Mouse (Mus musculus) frontal cortex, postnatal 36 days (tissue): ENCODE measurements around the gene Greb1.
A peak's percentile ranks its signal among the peaks of the same experiment; 100 is the strongest.
"Not testable (repeated sequence)": the region's sequence is repeated elsewhere in the genome, so short reads cannot be mapped to it uniquely, and the experiment has no call there.

Experiments used
- DNase-seq, 2 experiments: peaks; one replicate each; pipeline ENCODE4 v3.0.0; 2022; ENCODE audit warnings: low spot score in 2 of 2

Greb1 gene

DNA sequence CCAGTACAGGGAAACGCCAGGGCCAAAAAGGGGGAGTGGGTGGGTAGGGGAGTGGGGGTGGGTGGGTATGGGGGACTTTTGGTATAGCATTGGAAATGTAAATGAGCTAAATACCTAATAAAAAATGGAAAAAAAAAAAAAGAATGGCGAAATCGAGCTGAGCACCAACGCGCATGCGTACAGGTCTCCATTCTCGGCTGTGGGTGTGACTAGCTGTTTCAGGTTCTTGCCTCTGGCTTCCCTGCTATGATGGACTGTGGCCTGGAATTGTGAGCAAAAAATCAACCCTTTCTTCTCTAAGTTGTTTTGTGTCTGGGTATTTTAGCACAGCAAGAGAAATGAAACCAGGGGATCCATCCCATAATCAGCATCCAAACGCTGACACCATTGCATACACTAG is 105.4 kb downstream of the Greb1 start:
- DNase-seq: not testable (repeated sequence)

GRCm38 (mm10) chr12:16694783-16695182 is 105.9 kb downstream of the Greb1 start:
- no peak for DNase-seq

DNA sequence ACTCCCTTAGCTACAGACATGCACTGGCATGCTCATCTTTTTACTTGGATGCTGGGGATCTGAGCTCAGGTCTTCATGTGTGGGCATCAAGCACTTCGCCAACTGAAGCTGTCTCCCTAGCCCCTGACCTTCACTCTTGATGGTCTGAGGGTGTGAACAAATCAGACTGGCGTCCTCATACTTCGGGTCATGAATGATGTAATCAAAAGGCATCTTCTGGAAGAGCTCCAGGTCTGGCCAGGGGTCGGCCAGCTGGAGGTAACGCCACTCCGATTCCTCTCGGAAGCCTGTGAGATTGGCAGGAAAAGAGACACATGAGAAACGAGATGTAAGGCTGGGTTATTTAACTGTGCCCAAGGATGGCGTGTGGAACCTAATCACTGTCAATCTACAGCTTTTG is 110.1 kb downstream of the Greb1 start:
- no peak for DNase-seq

DNA sequence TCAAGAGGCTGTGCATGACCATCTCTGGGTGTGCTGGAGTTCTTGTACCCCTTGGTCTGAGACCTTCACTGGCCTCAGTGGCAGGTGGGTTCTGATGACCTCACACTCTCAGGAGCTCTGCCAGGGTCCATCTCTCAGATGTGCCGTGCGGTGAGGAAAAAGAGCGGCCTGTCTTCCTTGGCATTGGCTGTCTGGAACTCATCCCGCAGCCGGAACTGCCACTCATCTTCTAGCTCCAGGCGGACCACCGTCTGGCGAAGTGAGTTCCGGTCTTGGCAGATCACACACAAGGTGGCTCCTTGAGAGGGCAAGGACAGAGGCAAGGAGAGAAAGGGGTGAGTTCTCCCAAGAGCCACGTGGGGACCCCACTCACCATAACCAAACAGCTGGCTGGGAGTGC is 128.4 kb downstream of the Greb1 start:
- DNase-seq: no peak

DNA sequence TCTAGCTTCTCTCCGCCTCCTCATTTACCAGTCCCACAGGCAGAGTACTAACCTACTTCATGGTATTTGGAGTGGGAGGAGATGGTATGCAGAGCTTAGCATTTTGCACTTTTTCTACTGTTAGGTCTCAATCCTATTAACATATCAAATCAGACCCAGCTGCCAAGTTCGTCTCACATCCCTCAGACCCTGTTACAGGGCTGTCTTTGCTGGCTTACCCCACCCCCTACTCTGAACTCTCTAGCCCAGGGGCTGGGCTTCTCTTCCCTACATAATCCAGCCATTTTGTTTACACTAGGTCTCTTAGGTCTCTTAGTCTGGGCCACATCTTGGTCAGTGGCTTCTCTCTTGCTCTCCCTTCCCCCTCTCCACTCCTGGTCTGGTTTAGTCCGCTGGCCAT is 131.5 kb downstream of the Greb1 start:
- no peak for DNase-seq

DNA sequence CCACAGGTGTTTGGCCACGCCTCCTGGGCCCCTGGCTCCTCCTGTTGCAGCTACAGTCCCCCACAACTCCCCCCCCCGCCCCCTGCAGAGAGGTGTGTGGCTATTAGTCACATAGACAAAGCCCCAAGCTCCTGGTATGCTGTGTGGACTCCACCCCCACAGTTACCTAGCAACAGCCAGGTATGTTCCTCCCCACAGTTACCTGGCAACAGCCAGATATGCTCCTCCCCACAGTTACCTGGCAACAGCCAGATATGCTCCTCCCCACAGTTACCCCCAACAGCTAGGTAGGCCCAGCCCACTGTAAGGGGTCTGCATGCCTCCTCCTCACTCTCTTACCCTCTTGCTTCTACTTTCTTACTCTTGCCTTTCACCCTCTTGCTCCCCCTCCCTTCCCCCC is 135.7 kb downstream of the Greb1 start:
- no peak for DNase-seq

- peak; percentile 19 to 53 for DNase-seq
Observed at GRCm38 (mm10) chr12:16662955-16663585, 137.6 kb downstream of the Greb1 start.

DNA sequence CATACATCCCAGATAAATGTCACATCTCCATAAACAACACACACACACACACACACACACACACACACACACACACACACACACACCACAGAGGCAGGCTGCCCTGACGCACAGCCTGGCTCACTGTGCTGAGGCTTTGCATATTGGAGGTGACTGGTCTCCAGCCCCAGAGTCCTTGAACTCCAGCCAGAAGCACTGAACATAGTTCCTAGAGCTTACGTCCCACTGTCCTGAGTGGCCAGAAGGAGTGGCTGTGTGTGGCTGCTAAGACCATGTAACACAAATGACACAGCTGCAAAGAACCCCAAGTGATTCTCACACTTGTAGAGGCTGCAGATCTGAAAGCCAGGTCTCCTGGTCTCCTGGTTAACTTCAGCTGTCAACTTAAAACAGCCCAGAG is 138.8 kb downstream of the Greb1 start:
- no peak for DNase-seq

DNA sequence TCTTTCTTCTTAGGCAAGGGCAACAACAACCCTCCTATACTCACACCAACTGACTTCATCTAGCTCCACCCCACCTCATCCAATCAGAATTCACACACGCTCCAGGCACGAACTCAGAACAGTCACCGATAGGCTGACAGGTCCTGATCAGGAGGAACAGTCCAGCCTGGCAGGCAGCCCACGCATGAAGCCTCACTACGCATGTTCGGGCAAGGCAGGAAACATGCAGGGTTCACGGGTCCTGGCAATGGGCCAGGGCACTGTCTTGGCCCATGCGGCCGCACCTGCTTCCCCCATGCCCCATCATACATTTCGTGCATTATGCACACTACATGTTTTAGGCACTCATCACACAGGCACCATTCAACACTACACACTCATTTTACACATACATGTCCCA is 139.2 kb downstream of the Greb1 start:
- DNase-seq: no peak

DNA sequence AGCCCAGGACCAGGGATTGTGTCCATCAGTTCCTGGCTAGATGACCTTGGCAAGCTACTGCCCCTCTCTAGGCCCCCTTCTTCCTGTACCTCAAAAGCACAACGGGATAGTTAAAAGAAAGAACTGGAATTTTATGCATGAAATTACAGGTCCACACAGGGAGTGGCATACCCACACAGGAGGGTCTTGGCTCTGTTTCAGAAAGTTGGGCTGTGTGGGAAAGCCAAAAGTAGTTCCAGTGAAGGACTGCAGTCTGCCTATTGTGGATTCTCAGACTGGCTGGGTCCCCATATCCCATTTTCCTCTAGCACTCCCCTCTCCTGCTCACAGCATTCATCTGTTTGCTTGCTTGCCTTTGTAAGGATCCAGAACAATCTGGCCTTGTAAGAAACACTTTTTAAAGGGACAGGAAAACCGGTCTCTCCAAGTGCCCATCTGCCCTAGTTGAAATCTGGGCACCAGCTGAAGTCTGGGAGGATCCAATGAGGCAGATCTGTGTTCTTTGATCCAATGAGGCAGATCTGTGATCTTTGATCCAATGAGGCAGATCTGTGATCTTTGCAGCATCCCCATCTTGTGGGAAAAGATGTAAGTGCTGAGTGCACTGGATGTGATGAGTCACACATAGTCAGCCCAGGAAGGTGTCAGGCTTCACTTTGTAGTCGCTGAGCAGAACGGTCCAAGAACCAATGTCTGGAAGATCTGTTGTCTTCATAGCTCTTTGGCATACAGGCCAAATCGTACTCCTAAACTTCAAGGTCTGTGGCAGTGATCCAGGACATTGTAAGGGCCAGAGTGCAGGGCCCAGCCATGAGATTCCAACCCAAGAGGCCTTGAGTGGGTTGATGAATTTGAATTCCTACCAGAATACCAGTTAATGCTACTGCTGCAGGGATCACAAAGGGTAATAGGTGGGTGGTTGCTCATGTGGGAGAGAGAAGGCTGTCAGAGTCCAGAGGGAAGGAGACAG is 143.5 kb downstream of the Greb1 start:
- peak in 1 of 2 experiments; percentile 36 for DNase-seq

DNA sequence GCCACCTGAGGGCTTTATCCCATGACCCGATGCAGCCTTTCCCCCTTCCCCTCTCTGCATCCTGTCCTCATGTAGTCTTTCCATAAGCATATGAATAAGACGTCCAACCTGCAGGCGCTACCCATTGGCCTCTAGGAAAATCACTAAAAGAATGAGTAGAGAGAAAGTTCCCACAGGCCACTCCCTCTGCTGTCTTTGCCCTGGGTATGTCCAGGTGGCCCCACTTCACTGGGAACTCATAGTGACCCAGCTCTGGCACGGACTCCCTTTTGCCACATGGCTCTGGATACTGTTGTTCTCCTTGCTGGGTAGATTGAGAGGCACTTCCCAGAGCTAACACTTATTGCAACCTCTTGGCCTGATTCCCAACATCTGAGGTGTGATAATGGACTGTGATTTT is 145.1 kb downstream of the Greb1 start:
- no peak for DNase-seq

DNA sequence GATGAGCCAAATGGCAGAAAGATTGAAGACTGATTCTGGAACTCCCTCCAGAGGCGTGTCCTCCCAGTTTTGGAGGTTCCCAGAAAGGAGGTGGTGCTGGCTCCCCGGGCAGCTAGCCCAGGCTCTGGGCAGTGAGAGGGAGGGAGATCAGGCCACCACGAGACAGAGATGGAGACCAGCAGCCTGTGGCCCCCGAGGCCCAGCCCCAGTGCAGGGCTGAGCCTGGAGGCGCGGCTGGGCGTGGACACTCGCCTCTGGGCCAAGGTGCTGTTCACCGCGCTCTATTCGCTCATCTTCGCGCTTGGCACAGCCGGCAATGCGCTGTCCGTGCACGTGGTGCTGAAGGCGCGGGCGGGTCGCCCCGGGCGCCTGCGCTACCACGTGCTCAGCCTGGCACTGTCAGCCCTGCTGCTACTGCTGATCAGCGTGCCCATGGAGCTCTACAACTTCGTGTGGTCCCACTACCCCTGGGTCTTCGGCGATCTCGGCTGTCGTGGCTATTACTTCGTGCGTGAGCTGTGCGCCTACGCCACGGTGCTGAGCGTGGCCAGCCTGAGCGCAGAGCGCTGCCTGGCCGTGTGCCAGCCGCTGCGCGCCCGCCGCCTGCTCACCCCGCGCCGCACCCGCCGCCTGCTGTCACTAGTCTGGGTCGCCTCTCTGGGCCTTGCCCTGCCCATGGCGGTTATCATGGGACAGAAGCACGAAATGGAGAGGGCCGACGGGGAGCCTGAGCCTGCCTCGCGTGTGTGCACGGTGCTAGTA is 147.2 kb downstream of the Greb1 start, which contains the start of gene Ntsr2:
Ntsr2 (plus strand) TSS at position 51 of the 762 bp plus-strand sequence.
- DNase-seq: peak; percentile 68 to 72

DNA sequence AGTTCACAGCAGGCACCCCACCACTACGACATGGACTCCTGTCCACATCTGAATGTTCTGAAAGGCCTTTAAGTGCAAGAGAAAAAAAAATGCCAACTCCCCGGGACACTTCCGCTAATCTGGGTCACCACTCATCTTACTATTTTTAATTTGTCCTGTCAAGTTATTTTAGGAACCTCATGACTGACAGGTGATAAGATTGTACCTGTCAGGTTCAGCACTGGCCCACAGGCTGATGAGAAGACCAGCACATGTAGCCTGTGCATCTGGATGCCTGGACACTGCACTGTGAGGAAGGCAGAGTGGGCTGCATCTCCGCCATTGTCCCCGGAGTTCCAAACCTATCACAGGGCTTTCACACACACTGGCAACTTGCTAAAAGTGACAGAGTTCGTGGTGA is 150.9 kb downstream of the Greb1 start:
- no peak for DNase-seq

DNA sequence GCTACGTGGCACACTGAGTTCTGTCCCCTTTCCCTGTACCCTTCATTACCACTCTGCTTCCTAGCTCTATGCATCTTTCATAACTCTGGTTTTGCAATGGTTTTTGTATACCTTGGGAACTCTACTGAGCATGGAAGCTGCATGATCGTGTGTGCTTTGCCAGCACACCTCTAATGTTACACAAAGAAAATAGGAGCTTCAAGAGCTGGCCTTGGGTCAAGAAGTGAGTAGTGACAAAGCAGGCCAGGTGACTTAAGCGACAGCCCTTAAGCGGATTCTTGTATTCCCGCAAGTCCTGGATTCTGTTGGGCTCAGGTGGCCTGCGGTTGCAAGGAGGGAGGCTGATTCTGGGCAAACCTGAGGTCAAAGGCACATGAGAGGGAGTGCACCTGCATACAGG is 152.4 kb downstream of the Greb1 start:
- DNase-seq: no peak

GRCm38 (mm10) chr12:16646780-16647409 is 153.8 kb downstream of the Greb1 start:
- DNase-seq: no peak

DNA sequence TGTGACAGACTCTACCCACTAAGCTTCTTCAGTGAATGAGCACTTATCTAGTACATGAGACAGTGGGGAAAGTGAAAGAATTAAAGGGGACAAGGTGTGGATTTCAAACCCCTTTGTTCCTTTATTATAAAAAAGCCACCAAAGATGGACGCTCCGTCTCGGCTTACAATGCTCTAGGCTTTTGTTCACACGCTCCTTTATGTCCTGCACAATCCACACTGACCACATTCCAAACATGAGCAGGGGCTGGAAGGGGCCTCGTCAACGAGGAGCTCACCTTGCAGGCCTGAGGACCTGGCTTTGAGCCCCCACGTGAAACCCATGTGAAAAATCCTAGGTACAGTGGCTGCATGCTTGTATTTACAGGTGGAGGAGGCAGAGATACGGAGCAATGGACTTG is 156.0 kb downstream of the Greb1 start:
- no peak for DNase-seq

DNA sequence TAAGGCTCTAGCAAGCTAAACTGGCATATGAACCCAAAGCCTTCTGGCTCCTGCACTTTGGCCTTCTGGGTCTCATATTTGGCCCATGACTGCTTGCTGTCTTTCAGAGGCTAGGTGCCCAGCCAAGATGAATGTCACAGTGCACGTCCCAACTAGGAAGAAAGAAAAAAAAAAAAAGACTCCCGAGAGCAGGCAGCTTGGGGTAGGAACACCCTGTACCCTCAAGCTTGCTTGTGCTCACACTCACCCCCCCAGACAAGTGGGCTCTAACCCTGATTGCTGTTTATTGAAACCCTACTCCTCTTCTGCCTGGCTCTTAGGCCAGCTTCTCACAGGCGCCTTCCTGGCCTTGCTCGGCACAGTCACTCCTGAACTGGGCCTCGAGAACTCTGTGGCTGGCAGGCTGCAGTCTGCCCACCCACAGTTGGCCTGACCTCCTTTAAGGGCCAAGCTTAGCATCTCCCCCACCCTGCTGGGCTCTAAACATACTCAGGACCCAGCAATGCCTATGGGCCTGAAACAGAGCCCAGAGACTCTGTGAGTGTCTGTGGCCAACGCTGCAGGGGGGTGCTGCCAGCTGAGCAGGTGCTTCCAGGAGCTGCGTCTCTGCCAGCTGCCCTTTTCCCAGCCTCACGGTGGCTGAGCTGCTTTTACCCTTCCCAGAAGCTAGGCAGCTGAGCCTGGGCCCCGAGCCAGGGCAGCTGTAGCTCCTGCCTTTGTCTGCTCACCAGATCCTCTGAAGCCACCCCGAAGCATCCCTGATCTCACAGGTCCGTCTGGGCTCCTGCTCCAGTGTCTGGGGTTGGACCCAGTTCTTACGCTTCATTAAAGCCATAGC is 157.0 kb downstream of the Greb1 start:
- DNase-seq: peak in 1 of 2 experiments; percentile 36

GRCm38 (mm10) chr12:16642000-16642399 is 158.7 kb downstream of the Greb1 start:
- no peak for DNase-seq

- no peak for DNase-seq
Observed at GRCm38 (mm10) chr12:16640075-16640474, 160.6 kb downstream of the Greb1 start.

DNA sequence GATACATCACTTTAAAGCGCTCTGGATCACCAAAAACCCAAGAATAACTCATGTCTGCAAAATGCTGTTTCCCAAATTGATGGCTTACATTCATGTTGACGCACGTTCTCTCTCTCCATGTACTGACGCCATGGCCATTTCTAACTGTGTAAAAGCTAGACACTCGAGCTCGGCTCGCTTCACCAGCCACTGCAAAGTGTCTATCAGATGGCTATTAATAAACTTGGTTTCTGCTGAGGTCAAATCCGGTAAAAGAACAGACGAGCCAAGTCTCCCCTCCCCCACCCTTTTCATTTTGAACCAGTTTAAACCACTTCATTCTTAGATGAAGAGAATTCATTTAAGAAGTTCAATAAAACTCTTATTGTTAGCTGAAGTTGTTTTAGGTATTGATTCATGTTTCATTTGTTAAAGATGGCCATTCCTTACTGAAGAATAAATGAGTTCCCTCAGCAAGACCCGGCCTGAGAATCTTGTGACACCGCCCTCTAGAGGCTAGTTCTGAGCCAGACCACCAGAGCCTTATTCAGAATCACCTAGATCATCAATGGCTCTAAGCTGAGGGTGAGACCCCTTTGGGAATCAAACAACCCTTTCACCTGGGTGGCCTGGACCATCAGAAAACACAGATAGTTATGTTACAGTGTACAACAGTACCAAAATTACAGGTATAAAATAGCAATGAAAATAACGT is 161.5 kb downstream of the Greb1 start:
- no peak for DNase-seq
